Mouse (Mus musculus) embryo, embryonic 10.5 days (tissue): ENCODE data around the gene Mief2.

Experiments
- DNase-seq: peaks from one replicate; pipeline ENCODE4 v3.0.0-alpha.2; 2015; ENCODE audit warnings: low spot score

The Mief2 gene

GRCm38 (mm10) chr11:60719263-60719662 is 8.9 kb upstream of the Mief2 start:
- DNase-seq = no peak

- peak; percentile 84 for DNase-seq
Observed at GRCm38 (mm10) chr11:60726601-60727391, 1.4 kb upstream of the Mief2 start, which contains the start of gene Flii. Gene Flii, minus strand, starts transcription at chr11:60727263.

- DNase-seq = no peak
Observed at GRCm38 (mm10) chr11:60727392-60728140, 632 bp upstream of the Mief2 start.

GRCm38 (mm10) chr11:60729217-60729641 is 1.0 kb downstream of the Mief2 start:
- no peak for DNase-seq

- DNase-seq = no peak
Observed at GRCm38 (mm10) chr11:60730169-60730568, 2.0 kb downstream of the Mief2 start.

GRCm38 (mm10) chr11:60731251-60731650 is 3.1 kb downstream of the Mief2 start:
- DNase-seq = no peak

GRCm38 (mm10) chr11:60734206-60734605 is 6.0 kb downstream of the Mief2 start:
- DNase-seq = no peak

- no peak for DNase-seq
Observed at GRCm38 (mm10) chr11:60735191-60735590, 7.0 kb downstream of the Mief2 start.

- DNase-seq = no peak
Observed at GRCm38 (mm10) chr11:60736491-60736890, 8.3 kb downstream of the Mief2 start.

GRCm38 (mm10) chr11:60737450-60737849 is 9.3 kb downstream of the Mief2 start:
- no peak for DNase-seq

- no peak for DNase-seq
Observed at GRCm38 (mm10) chr11:60740321-60740720, 12.1 kb downstream of the Mief2 start.

- DNase-seq = no peak
Observed at GRCm38 (mm10) chr11:60755570-60755969, 27.4 kb downstream of the Mief2 start.

GRCm38 (mm10) chr11:60761681-60762080 is 33.5 kb downstream of the Mief2 start:
- no peak for DNase-seq

- no peak for DNase-seq
Observed at GRCm38 (mm10) chr11:60766969-60767368, 38.8 kb downstream of the Mief2 start.

- DNase-seq = no peak
Observed at GRCm38 (mm10) chr11:60769322-60769721, 41.1 kb downstream of the Mief2 start.

GRCm38 (mm10) chr11:60770776-60771175 is 42.6 kb downstream of the Mief2 start:
- no peak for DNase-seq

GRCm38 (mm10) chr11:60772161-60772560 is 44.0 kb downstream of the Mief2 start:
- no peak for DNase-seq

GRCm38 (mm10) chr11:60774158-60774689 is 46.0 kb downstream of the Mief2 start:
- DNase-seq = no peak

- no peak for DNase-seq
Observed at GRCm38 (mm10) chr11:60774841-60775240, 46.6 kb downstream of the Mief2 start.

- DNase-seq = no peak
Observed at GRCm38 (mm10) chr11:60775578-60775977, 47.4 kb downstream of the Mief2 start.

- no peak for DNase-seq
Observed at GRCm38 (mm10) chr11:60776107-60776828, 48.1 kb downstream of the Mief2 start.
